Mouse (Mus musculus) testis, postnatal 14 days (tissue): ENCODE measurements around the gene Col27a1.

ENCODE experiments used
- DNase-seq: peaks from one replicate; pipeline ENCODE4 v3.0.0; 2021; ENCODE audit warnings: low spot score

Gene Col27a1

GRCm38 (mm10) chr4:63374331-63374730 is 160.5 kb downstream of the Col27a1 start:
- DNase-seq, result no peak

- DNase-seq, result no peak
Observed at GRCm38 (mm10) chr4:63375367-63375766, 161.6 kb downstream of the Col27a1 start.

GRCm38 (mm10) chr4:63377483-63377882 is 163.7 kb downstream of the Col27a1 start:
- DNase-seq, result no peak

GRCm38 (mm10) chr4:63382676-63383369 is 169.0 kb downstream of the Col27a1 start:
- no peak for DNase-seq

GRCm38 (mm10) chr4:63383474-63383873 is 169.7 kb downstream of the Col27a1 start:
- DNase-seq, result no peak

GRCm38 (mm10) chr4:63384262-63384661 is 170.5 kb downstream of the Col27a1 start:
- no peak for DNase-seq
